Mouse (Mus musculus): ENCODE measurements around the gene Spink2. TPM values are rescaled to one million over a fixed set of nuclear protein-coding genes. Genes with fewer than 3 reads are reported as not detected.
"Not testable (repeated sequence)": the region's sequence is repeated elsewhere in the genome, so short reads cannot be mapped to it uniquely, and the experiment has no call there.

Gene Spink2
- polyA plus RNA-seq, 1 experiment = 1,083 TPM

GRCm38 (mm10) chr5:77193951-77194350 lies 17.3 kb downstream of the Spink2 start:
- no peak for DNase-seq (ENCODE audit: low read depth)

GRCm38 (mm10) chr5:77193266-77193665 lies 18.0 kb downstream of the Spink2 start:
- DNase-seq (ENCODE audit: low read depth) = no peak

GRCm38 (mm10) chr5:77191631-77192030 lies 19.6 kb downstream of the Spink2 start:
- DNase-seq (ENCODE audit: low read depth) = no peak

- DNase-seq (ENCODE audit: low read depth) = no peak
Observed at GRCm38 (mm10) chr5:77191106-77191505, 20.2 kb downstream of the Spink2 start.

GRCm38 (mm10) chr5:77188738-77189137 lies 22.5 kb downstream of the Spink2 start:
- no peak for DNase-seq (ENCODE audit: low read depth)

- DNase-seq (ENCODE audit: low read depth) = no peak
Observed at GRCm38 (mm10) chr5:77185351-77185750, 25.9 kb downstream of the Spink2 start.

GRCm38 (mm10) chr5:77183876-77184275 lies 27.4 kb downstream of the Spink2 start:
- not testable (repeated sequence) for DNase-seq (ENCODE audit: low read depth)

GRCm38 (mm10) chr5:77183338-77183737 lies 27.9 kb downstream of the Spink2 start:
- DNase-seq (ENCODE audit: low read depth) = no peak

GRCm38 (mm10) chr5:77181508-77181907 lies 29.8 kb downstream of the Spink2 start:
- DNase-seq (ENCODE audit: low read depth) = no peak

GRCm38 (mm10) chr5:77178976-77179375 lies 32.3 kb downstream of the Spink2 start:
- peak; percentile 80 for DNase-seq (ENCODE audit: low read depth)

- no peak for DNase-seq (ENCODE audit: low read depth)
Observed at GRCm38 (mm10) chr5:77178008-77178407, 33.3 kb downstream of the Spink2 start.

GRCm38 (mm10) chr5:77174779-77175178 lies 36.5 kb downstream of the Spink2 start:
- no peak for DNase-seq (ENCODE audit: low read depth)

- DNase-seq (ENCODE audit: low read depth) = no peak
Observed at GRCm38 (mm10) chr5:77170593-77170992, 40.7 kb downstream of the Spink2 start.

- no peak for DNase-seq (ENCODE audit: low read depth)
Observed at GRCm38 (mm10) chr5:77167306-77167945, 43.8 kb downstream of the Spink2 start.

GRCm38 (mm10) chr5:77165703-77166625 lies 45.3 kb downstream of the Spink2 start:
- DNase-seq (ENCODE audit: low read depth) = no peak

- no peak for DNase-seq (ENCODE audit: low read depth)
Observed at GRCm38 (mm10) chr5:77163597-77163996, 47.7 kb downstream of the Spink2 start.

- DNase-seq (ENCODE audit: low read depth) = no peak
Observed at GRCm38 (mm10) chr5:77162566-77162965, 48.7 kb downstream of the Spink2 start.

GRCm38 (mm10) chr5:77157777-77158540 lies 53.3 kb downstream of the Spink2 start:
- DNase-seq (ENCODE audit: low read depth) = no peak

- DNase-seq (ENCODE audit: low read depth) = no peak
Observed at GRCm38 (mm10) chr5:77156938-77157337, 54.3 kb downstream of the Spink2 start.

GRCm38 (mm10) chr5:77155526-77155925 lies 55.7 kb downstream of the Spink2 start:
- no peak for DNase-seq (ENCODE audit: low read depth)
